Mouse (Mus musculus): ENCODE measurements around the gene Hdc.

DNA sequence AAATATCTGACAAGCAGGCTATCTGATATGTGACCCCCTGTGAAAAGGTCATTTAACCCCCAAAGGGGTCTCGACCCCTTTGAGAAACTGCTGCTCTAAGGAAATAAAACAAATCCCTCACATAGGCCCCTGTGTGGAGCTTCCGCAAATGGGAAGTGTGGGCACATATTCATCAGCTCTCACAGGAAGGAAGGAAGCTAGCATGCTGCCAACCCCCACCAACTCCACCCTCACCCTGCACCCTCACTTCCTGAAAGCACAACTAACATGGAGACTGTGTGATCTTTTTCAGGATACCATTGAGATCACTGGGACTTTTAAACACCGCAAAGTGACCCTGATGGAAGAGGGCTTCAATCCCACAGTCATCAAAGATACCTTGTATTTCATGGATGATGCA is 31.6 kb downstream of the Hdc start:
- TF ChIP-seq POLR2A (IDR thresholded peaks at IDR 0.05; ENCODE audit: borderline replicate concordance, extremely low read depth, low read depth, low read length): no peak
- TF ChIP-seq CTCF (IDR thresholded peaks at IDR 0.05; ENCODE audit: insufficient read depth, low read length): no peak
